Mouse (Mus musculus) lung, adult 2 months (tissue): ENCODE measurements at regions not wholly inside any gene's neighbourhood (a gene's known extent, or its start where the extent isn't known, plus 50 kb on each side); places are given as distances from the start of the nearest gene placed in this dataset.

Experiments
- CTCF ChIP-seq: fragments of 200-500 bp; IDR thresholded peaks from 2 replicates; pipeline ENCODE4 v1.5.1; 2011; ENCODE audit warnings: mild to moderate bottlenecking, low read length, control low read depth; ENCODE audit not compliant: insufficient read depth
- POLR2A ChIP-seq: fragments of 200-500 bp; IDR thresholded peaks from 2 replicates; pipeline ENCODE4 v1.6.1; 2011; ENCODE audit warnings: low read depth, mild to moderate bottlenecking, control low read depth, low read length, borderline replicate concordance; ENCODE audit errors: extremely low read depth

DNA sequence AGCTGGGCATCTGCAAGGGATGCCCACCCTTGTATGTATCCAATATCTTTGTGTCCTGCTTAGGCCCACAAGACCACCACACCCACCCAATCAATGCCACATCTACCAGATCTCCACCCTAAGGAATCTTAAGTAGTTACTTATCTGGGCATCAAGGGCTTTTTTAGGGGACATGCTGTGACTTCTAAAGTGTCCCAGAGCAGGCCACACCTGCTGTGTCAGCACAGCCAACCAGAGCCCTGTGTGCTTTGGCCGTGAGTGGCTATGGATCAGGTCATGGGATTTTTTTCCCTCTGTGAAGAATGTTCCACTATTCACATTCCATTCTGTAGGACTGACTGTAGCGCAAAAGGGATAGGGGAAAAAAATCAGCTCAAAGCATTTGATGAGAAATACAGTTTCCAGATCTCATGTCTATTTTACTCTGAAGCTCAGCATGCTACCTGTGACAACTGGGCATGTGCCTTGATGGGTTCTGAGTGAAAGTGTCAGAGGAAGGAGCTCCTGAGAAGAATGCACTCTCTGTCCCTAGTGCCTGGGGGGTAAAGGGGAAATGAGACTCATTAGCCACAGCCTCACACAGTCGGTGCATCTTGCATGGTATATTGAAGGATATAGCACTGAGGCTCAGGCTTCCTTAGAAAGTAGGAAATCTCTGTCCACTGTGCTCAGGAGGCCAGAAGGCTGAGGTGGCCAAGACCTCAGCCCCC lies 168.1 kb downstream of the Rnf152 start:
- TF ChIP-seq CTCF (no peak), POLR2A (no peak)
